Mouse (Mus musculus) CD4-positive, CD25-positive, alpha-beta regulatory T cell, adult 4 months (primary cell): ENCODE data around the gene Gm14408. TPM values are rescaled to one million over a fixed set of nuclear protein-coding genes. Genes with fewer than 3 reads are reported as not detected.
"Not testable (repeated sequence)": the region's sequence is repeated elsewhere in the genome, so short reads cannot be mapped to it uniquely, and the experiment has no call there.

Experiments
- ATAC-seq: one replicate; pipeline ENCODE4 v1.8.0; 2017
- polyA plus RNA-seq, 2 experiments: library from polyadenylated mRNA; unstranded; fragments of 100-300 nt; shearing (Covaris generic); gene quantifications; one replicate each; pipeline ENCODE4 v1.2.1; 2017

Gene Gm14408
- polyA plus RNA-seq = not detected

DNA sequence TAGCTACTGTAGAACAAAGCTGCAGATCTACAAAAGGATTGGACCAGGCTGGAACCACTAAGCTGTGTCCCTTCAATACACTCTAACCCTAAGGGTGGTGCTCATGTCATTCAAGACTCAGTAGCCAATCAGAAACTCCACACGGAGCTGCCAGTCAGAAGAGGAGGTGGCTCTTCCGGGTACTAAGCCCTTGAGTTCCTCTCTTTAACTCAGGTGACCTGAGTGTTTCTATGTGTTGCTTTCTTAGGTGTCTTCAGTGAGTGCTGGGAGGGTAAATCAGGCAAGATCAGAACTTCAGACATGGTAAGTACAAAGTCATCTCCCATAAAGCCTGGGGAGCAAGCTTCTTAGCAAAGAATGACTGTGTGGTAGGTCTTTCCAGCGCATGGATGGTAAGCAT lies at the start of gene Gm14408:
Gene Gm14408, plus strand, starts transcription at position 301 of the 400 bp plus-strand sequence.
- not testable (repeated sequence) for ATAC-seq

GRCm38 (mm10) chr2:176798312-176798711 lies 32.6 kb upstream of the Gm14408 start, which contains the start of gene Gm14295:
Gene Gm14295 (plus strand): TSS chr2:176798612.
- ATAC-seq = not testable (repeated sequence)

- ATAC-seq = not testable (repeated sequence)
Measured at GRCm38 (mm10) chr2:176798785-176799184, 32.2 kb upstream of the Gm14408 start.

Other genes with a start within 250 kb of the Gm14408 start
- gene Gm14308, start 194.8 kb upstream of the Gm14408 start, polyA plus RNA-seq = 1 to 10 TPM; 2.8 to 4.4 TPM
- 1 to 10 TPM; 6.8 to 7.3 TPM for gene Zfp973, start 160.6 kb upstream of the Gm14408 start, polyA plus RNA-seq
- gene Gm14305, start 122.8 kb upstream of the Gm14408 start, polyA plus RNA-seq = 10 to 100 TPM in 1 of 2 experiments, 1 to 10 TPM in 1; 9.9 to 10.9 TPM
- gene Gm14295, start 32.5 kb upstream of the Gm14408 start, polyA plus RNA-seq = 10 to 100 TPM; 10.5 to 12.2 TPM
- gene Gm14296, start 96.7 kb downstream of the Gm14408 start, polyA plus RNA-seq = 1 to 10 TPM; 4.2 to 5.7 TPM
- gene Gm14419, start 169.8 kb downstream of the Gm14408 start, polyA plus RNA-seq = 1 to 10 TPM in 1 of 2 experiments, under 1 TPM in 1; 0.47 to 2.7 TPM
- not detected for gene Gm14401, start 243.2 kb downstream of the Gm14408 start, polyA plus RNA-seq